Mouse (Mus musculus): Measurements from ENCODE around the gene Ncbp3. TPM values are rescaled to one million over a fixed set of nuclear protein-coding genes. Genes with fewer than 3 reads are reported as not detected.
A peak's percentile ranks its signal among the peaks of the same experiment; 100 is the strongest.

Gene Ncbp3
- total and polyA plus RNA-seq, 2 experiments from 2014 or later = 7.0 to 8.9 TPM

DNA sequence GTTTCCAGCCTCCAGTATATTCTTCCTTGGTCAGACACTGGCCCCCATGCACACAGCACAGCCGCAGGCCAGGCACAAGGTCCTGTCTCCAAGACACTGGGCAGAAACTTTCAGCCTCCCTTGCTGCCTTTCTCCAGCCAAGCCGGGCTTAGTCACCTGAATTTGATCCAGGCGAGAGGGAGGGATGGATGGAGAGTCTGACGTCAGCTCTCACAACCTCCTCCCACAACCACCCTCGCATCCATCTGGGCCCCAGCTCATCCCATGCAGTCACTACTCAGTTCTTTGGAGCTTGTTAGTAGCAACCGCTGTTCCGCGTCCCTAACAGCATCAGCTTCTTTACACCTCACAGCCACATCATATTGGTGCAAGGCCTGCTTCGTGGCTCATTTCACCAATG, 24.5 kb upstream of the Ncbp3 start:
- TF ChIP-seq CTCF (IDR thresholded peaks at IDR 0.05; ENCODE audit: low read depth) (no peak), EP300 (IDR thresholded peaks at IDR 0.05; ENCODE audit: low read depth) (no peak)
- Histone ChIP-seq H3K9me3 (replicated peaks; ENCODE audit: control insufficient read depth, low read length) (no peaks in the 10 kb centered on the region), H3K27ac (ENCODE audit: low read depth) (no peak overlapping the region), H3K4me1 (ENCODE audit: control insufficient read depth, insufficient read depth) (peaks cover 15% of the 10 kb centered on the region; the same call in 1 of the 2 replicates), H3K36me3 (replicated peaks; ENCODE audit: control insufficient read depth, insufficient read depth, low read length) (no peaks in the 10 kb centered on the region), H3K9ac (replicated peaks; ENCODE audit: low read depth, low read length) (no peak overlapping the region), H3K27me3 (ENCODE audit: control insufficient read depth, insufficient read depth, low read length) (peaks cover 27% of the 10 kb centered on the region), H3K4me2 (ENCODE audit: low read depth, low read length) (no peak overlapping the region), H3K4me3 (ENCODE audit: low read depth, low read length) (no peak overlapping the region)
- ATAC-seq (ENCODE audit: insufficient read depth, low read depth) (no peak), DNase-seq (ENCODE audit: low spot score) (no peak)
- 59% methylated on average over 9 of the region's 9 CpGs for WGBS

DNA sequence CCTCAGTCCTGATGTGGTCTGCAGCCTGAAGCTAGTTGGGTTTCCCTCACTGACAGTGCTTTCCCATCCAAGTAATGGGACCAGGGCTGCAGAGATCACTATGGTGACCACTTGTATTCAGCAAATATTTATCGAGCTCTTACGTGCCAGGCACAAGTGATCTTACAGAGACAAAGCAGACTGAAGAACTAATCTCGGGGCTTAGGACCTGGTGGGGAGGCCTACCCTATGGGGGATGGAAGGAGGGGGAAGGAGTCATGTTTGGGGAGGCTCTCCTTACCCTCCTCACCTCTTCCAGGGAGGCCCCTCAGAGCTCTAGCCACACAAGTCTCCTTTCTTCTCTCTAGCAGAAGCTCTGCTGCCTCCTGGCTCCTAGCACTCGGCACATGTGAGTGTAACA, 23.8 kb upstream of the Ncbp3 start:
- 44% methylated on average over 4 of the region's 4 CpGs for WGBS
- no peaks in the 10 kb centered on the region for H3K9me3 ChIP-seq (replicated peaks; ENCODE audit: control insufficient read depth, low read length)
- peak overlapping the region; percentile 19; the same call in 1 of the 2 replicates for H3K27ac ChIP-seq (ENCODE audit: low read depth)

DNA sequence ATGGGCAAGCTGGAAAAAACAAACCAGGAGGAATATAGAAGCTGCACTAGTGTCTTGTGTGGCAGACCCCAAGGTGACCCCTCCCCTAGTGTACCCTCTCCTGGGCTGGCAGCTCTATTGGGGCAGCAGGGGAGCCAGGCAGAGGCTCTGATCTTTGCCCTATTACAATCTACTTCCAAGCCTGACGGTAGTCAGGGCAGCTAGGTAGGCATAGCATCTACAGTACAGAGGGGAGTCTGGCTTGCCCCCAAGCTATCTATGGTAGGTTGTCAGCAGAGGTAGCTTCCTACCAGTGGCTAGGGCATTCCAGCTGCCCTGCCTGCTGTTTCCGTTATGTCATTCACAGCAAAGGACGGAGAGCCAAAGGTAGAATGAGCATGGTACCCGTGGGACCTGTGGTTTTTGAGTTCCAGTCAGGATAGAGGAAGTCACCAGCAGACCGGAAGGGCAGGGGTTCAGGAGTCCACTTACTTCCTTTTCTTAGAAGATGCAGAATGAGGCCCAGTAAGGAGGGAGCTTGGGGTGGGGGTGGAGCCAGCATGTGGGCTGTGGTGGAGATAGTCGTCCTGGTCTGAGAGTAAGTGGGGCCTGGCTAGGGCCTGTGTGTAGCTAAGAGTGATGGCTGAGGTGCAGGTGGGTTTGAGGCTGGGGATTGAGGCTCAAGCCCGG, 23.2 kb upstream of the Ncbp3 start:
- H3K4me3 ChIP-seq (ENCODE audit: low read depth, low read length) = no peak overlapping the region
- 49% methylated on average over 7 of the region's 7 CpGs for WGBS
- H3K27ac ChIP-seq (ENCODE audit: low read depth) = peak overlapping the region; percentile 19; the same call in 1 of the 2 replicates
- no peak overlapping the region for H3K9ac ChIP-seq (replicated peaks; ENCODE audit: low read depth, low read length)
- no peaks in the 10 kb centered on the region for H3K9me3 ChIP-seq (replicated peaks; ENCODE audit: control insufficient read depth, low read length)
- peaks cover 13% of the 10 kb centered on the region; the same call in 1 of the 2 replicates for H3K4me1 ChIP-seq (ENCODE audit: control insufficient read depth, insufficient read depth)
- peak; percentile 27; the same call in 1 of the 2 replicates for ATAC-seq (ENCODE audit: insufficient read depth, low read depth)
- no peak for DNase-seq (ENCODE audit: low spot score)
- H3K27me3 ChIP-seq (ENCODE audit: control insufficient read depth, insufficient read depth, low read length) = peaks cover 21% of the 10 kb centered on the region
- no peak overlapping the region for H3K4me2 ChIP-seq (ENCODE audit: low read depth, low read length)
- TF ChIP-seq CTCF (IDR thresholded peaks at IDR 0.05; ENCODE audit: low read depth) = no peak
- TF ChIP-seq EP300 (IDR thresholded peaks at IDR 0.05; ENCODE audit: low read depth) = no peak
- no peaks in the 10 kb centered on the region for H3K36me3 ChIP-seq (replicated peaks; ENCODE audit: control insufficient read depth, insufficient read depth, low read length)

More for the DNA sequence above, 23.8 kb upstream of the Ncbp3 start:
- H3K4me2 ChIP-seq (ENCODE audit: low read depth, low read length) = no peak overlapping the region
- peaks cover 22% of the 10 kb centered on the region for H3K27me3 ChIP-seq (ENCODE audit: control insufficient read depth, insufficient read depth, low read length)
- no peak overlapping the region for H3K9ac ChIP-seq (replicated peaks; ENCODE audit: low read depth, low read length)
- DNase-seq (ENCODE audit: low spot score) (no peak), ATAC-seq (ENCODE audit: insufficient read depth, low read depth) (no peak)
- TF ChIP-seq CTCF (IDR thresholded peaks at IDR 0.05; ENCODE audit: low read depth) (no peak), EP300 (IDR thresholded peaks at IDR 0.05; ENCODE audit: low read depth) (no peak)
- H3K4me1 ChIP-seq (ENCODE audit: control insufficient read depth, insufficient read depth) = peaks cover 15% of the 10 kb centered on the region; the same call in 1 of the 2 replicates
- H3K4me3 ChIP-seq (ENCODE audit: low read depth, low read length) = no peak overlapping the region
- H3K36me3 ChIP-seq (replicated peaks; ENCODE audit: control insufficient read depth, insufficient read depth, low read length) = no peaks in the 10 kb centered on the region

DNA sequence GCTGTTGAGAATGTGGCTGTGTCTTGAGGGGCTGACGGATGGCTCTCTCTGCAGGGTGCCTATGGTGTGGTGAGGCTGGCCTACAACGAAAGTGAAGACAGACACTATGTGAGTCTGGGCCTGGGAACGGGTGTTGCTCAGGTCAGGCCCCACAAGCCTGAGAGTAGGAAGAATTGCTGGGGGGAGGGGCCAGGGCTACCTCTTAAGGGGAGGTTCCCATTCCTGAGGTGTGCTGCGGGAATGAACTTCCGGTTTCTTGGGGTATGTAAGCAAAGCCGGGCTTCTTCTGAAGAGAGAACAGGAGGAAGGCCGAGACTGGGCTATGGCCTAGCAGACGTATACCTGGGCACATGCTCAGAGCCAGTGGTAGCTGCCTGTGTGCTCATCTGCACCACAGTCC, 20.6 kb upstream of the Ncbp3 start:
- Histone ChIP-seq H3K4me1 (ENCODE audit: control insufficient read depth, insufficient read depth) (peaks cover 11% of the 10 kb centered on the region; the same call in 1 of the 2 replicates), H3K27ac (ENCODE audit: low read depth) (no peak overlapping the region)

DNA sequence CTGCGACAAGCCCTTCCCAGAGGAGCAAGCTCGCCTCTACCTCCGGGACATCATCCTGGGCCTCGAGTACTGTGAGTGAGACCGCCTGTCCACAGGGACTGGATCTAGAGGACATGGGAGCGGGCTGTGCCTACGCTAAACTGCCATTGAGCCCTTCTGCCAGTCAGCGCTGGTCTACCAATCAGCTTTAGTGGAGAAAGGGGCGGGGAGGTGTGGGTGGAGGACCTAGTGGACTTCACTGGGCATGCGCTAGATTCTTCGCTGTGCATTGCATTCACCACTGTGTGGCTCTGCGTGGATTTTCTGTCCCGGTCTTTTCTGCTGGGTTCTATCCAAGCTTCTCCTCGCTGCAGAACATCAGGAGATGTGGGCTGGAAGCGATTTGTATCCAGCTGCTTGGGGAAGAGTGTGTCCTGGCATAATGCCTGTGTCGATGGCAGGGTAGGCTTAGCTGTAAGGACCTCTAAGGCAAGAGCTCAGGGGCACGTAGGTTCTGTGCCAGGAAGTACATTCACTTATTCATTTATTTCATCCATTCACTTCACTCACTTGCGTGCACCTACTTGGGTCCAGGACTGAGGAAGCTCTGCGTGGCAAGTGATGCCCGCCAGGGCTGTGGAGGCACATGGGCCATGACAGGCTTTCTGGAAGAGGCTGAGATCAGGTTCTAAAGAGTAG, 16.6 kb upstream of the Ncbp3 start:
- Histone ChIP-seq H3K9me3 (replicated peaks; ENCODE audit: control insufficient read depth, low read length) (no peaks in the 10 kb centered on the region), H3K4me1 (ENCODE audit: control insufficient read depth, insufficient read depth) (0 out of 2 replicates have a peak, but pooled peaks cover 5% of the 10 kb centered on the region), H3K9ac (replicated peaks; ENCODE audit: low read depth, low read length) (no peak overlapping the region), H3K27me3 (ENCODE audit: control insufficient read depth, insufficient read depth, low read length) (no peaks in the 10 kb centered on the region), H3K4me2 (ENCODE audit: low read depth, low read length) (peak overlapping the region; percentile 53), H3K27ac (ENCODE audit: low read depth) (peak overlapping the region; percentile 52), H3K36me3 (replicated peaks; ENCODE audit: control insufficient read depth, insufficient read depth, low read length) (no peaks in the 10 kb centered on the region), H3K4me3 (ENCODE audit: low read depth, low read length) (peak overlapping the region; percentile 22)
- ATAC-seq (ENCODE audit: insufficient read depth, low read depth) (peak; percentile 91), DNase-seq (ENCODE audit: low spot score) (peak; percentile 97)
- TF ChIP-seq CTCF (IDR thresholded peaks at IDR 0.05; ENCODE audit: low read depth) (peak; percentile 11; the same call in 1 of the 2 replicates), EP300 (IDR thresholded peaks at IDR 0.05; ENCODE audit: low read depth) (no peak)
- WGBS = 20% methylated on average over 20 of the region's 20 CpGs

More for the DNA sequence above, 20.6 kb upstream of the Ncbp3 start:
- no peaks in the 10 kb centered on the region for H3K36me3 ChIP-seq (replicated peaks; ENCODE audit: control insufficient read depth, insufficient read depth, low read length)
- no peak overlapping the region for H3K4me3 ChIP-seq (ENCODE audit: low read depth, low read length)
- H3K9ac ChIP-seq (replicated peaks; ENCODE audit: low read depth, low read length) = no peak overlapping the region
- DNase-seq (ENCODE audit: low spot score) (no peak), ATAC-seq (ENCODE audit: insufficient read depth, low read depth) (no peak)
- WGBS = 56% methylated on average over 8 of the region's 8 CpGs
- H3K9me3 ChIP-seq (replicated peaks; ENCODE audit: control insufficient read depth, low read length) = no peaks in the 10 kb centered on the region
- no peak overlapping the region for H3K4me2 ChIP-seq (ENCODE audit: low read depth, low read length)
- 0 out of 2 replicates have a peak, but pooled peaks cover under 1% of the 10 kb centered on the region for H3K27me3 ChIP-seq (ENCODE audit: control insufficient read depth, insufficient read depth, low read length)
- no peak for TF ChIP-seq CTCF (IDR thresholded peaks at IDR 0.05; ENCODE audit: low read depth)
- no peak for TF ChIP-seq EP300 (IDR thresholded peaks at IDR 0.05; ENCODE audit: low read depth)

All from heart, postnatal 0 days (tissue).